Mouse (Mus musculus): ENCODE measurements around the gene Mak.

DNA sequence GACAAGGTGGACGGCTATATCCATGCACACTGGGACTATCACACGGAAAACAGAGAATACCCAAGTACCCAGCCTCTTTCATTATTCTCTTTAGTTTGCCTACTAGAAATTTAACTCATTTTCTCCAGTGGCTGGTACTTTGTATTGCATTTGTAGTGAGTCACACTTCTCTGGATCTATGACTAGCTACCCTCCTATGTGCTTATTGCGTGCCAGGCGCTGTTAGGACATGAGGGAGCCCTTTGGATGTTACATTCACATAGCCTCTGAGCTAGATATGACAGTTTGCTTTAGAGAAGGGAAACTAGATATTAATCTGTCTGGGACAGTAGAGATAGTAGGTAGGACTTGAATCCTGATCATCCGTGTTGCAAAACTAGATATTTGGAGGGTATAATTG is 93.4 kb downstream of the Mak start:
- no peak for TF ChIP-seq CTCF (IDR thresholded peaks at IDR 0.05)
- no peak for TF ChIP-seq EP300 (IDR thresholded peaks at IDR 0.05)
